Comparison of ENCODE assay signal across 9 mouse cellular contexts in the genomic region with DNA sequence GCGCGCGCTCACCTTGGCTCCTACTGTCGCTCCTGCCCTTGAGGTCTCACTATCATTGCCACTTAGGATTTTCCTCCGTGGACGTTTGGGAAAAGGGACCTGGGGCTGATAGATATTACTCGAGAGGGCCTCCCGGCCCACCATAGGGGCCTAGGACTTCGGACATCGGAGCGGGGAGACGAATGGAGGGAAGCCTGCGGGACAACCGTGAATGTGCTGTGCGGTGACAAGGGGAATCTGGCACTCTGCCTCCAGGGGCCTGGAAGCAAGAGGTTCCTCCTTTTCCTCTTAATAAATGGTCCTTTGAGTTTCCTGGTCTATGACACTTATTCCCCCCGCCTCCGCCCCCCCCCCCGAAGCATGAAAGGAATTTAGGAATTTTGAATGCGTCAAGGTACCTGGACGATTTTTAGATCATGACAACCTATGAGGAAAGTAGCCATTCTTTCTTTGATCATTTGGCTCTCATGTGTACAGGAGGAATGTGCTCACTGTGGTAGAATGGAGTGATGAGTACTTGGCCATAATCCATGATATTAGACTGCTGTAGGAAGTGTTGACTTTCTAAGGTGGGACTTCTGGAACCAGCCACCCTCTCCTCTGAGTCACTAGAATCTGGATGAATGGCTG. TPM values are rescaled to one million over a fixed set of nuclear protein-coding genes. Genes with fewer than 3 reads are reported as not detected.
A peak's percentile ranks its signal among the peaks of the same experiment; 100 is the strongest.
DNase-seq lines count a peak whose midpoint lies in the region; ATAC-seq and TF ChIP-seq lines count a peak whose summit lies in the region.
"Had no signal": no experiment of that assay in that cellular context is flagged by ENCODE, and none has a peak within 500 bp of the region (broad histone marks: within the 10 kb centered on the region; RNA-seq: fewer than 3 reads in every experiment).

No protein-coding gene starts in this region.

- peak overlapping the region; percentile 91 for H3K27ac ChIP-seq in heart, adult 2 months
- H3K27ac ChIP-seq in embryonic facial prominence, embryonic 15.5 days (replicated peaks): peak overlapping the region; percentile 96
- H3K27ac ChIP-seq in midbrain, postnatal 0 days (ENCODE audit: low read depth, low read length): peak overlapping the region; percentile 95

- H3K4me1 ChIP-seq in heart, adult 2 months (ENCODE audit: control insufficient read depth, insufficient read depth, low read length): no peaks in the 10 kb centered on the region; the same call in none of the 2 replicates
- peaks cover 7% of the 10 kb centered on the region for H3K4me1 ChIP-seq in embryonic facial prominence, embryonic 15.5 days
- peaks cover 5% of the 10 kb centered on the region; the same call in 1 of the 2 replicates for H3K4me1 ChIP-seq in midbrain, postnatal 0 days (ENCODE audit: insufficient read depth, low read length)

- no peak for TF ChIP-seq CTCF in heart, adult 2 months (IDR thresholded peaks at IDR 0.05)
- TF ChIP-seq CTCF in C2C12 (IDR thresholded peaks at IDR 0.05; ENCODE audit: control insufficient read depth, insufficient read depth, insufficient read length): no peak
- no peak for TF ChIP-seq CTCF in midbrain, postnatal 0 days (IDR thresholded peaks at IDR 0.05)

- peak overlapping the region; percentile 85 for H3K4me3 ChIP-seq in heart, adult 2 months
- H3K4me3 ChIP-seq in C2C12 (ENCODE audit: insufficient read depth, poor library complexity, severe bottlenecking): peak overlapping the region; percentile 92
- H3K4me3 ChIP-seq in embryonic facial prominence, embryonic 15.5 days (replicated peaks): peak overlapping the region; percentile 93
- H3K4me3 ChIP-seq in midbrain, postnatal 0 days (ENCODE audit: low read depth, low read length): peak overlapping the region; percentile 85

- ATAC-seq in embryonic facial prominence, embryonic 15.5 days (ENCODE audit: insufficient number of reproducible peaks, low FRiP score, low TSS enrichment, low read depth): no peak
- peak; percentile 1; the same call in 1 of the 2 replicates for ATAC-seq in midbrain, postnatal 0 days (ENCODE audit: low FRiP score)

- under 1% methylated on average over 20 of the region's 20 CpGs for WGBS in heart, adult 2 months
- under 1% methylated on average over 20 of the region's 20 CpGs for WGBS in embryonic facial prominence, embryonic 15.5 days
- WGBS in midbrain, postnatal 0 days: 1% methylated on average over 20 of the region's 20 CpGs

- H3K9ac ChIP-seq in heart, adult 2 months (ENCODE audit: low read depth, low read length): peak overlapping the region; percentile 78
- peak overlapping the region; percentile 76 for H3K9ac ChIP-seq in embryonic facial prominence, embryonic 15.5 days
- peak overlapping the region; percentile 85 for H3K9ac ChIP-seq in midbrain, postnatal 0 days (replicated peaks; ENCODE audit: low read length, poor library complexity, severe bottlenecking)

- DNase-seq in heart, adult 2 months: no peak
- no peak for DNase-seq in heart, adult 11 months
- peak; percentile 47 to 60 for DNase-seq in kidney, postnatal 4 days
- peak; percentile 27 for DNase-seq in midbrain, postnatal 0 days (ENCODE audit: low spot score)
- DNase-seq in embryo, embryonic 10.5 days (ENCODE audit: low spot score): no peak
- DNase-seq in adrenal gland, postnatal 10 days: no peak

- peaks cover 28% of the 10 kb centered on the region for H3K79me3 ChIP-seq in C2C12 (ENCODE audit: low read depth)

- H3K9me3 ChIP-seq in embryonic facial prominence, embryonic 15.5 days (replicated peaks): no peaks in the 10 kb centered on the region
- no peaks in the 10 kb centered on the region for H3K9me3 ChIP-seq in midbrain, postnatal 0 days (ENCODE audit: low read length)

- intact Hi-C loops in heart, adult 2 months (cut with DNase I): no loop called here

- H3K27me3 ChIP-seq in heart, adult 2 months (ENCODE audit: control insufficient read depth, insufficient read depth, low read length): no peaks in the 10 kb centered on the region
- no peaks in the 10 kb centered on the region for H3K27me3 ChIP-seq in C2C12 (ENCODE audit: control insufficient read depth, insufficient read depth, insufficient read length)
- H3K27me3 ChIP-seq in embryonic facial prominence, embryonic 15.5 days: no peaks in the 10 kb centered on the region
- no peaks in the 10 kb centered on the region for H3K27me3 ChIP-seq in midbrain, postnatal 0 days (ENCODE audit: insufficient read depth, low read length)
- H3K27me3 ChIP-seq: Patski had no signal

- no peak for TF ChIP-seq POLR2A in heart, adult 2 months (IDR thresholded peaks at IDR 0.05; ENCODE audit: insufficient read depth, low read depth, low read length)

- TF ChIP-seq EP300 in heart, adult 2 months (IDR thresholded peaks at IDR 0.05; ENCODE audit: insufficient read depth, low read depth, low read length): no peak

- peak overlapping the region; percentile 77 for H3ac ChIP-seq in C2C12 (ENCODE audit: control insufficient read depth, insufficient read length, low read depth)

- H3K4me2 ChIP-seq in embryonic facial prominence, embryonic 15.5 days (replicated peaks): peak overlapping the region; percentile 81
- peak overlapping the region; percentile 73 for H3K4me2 ChIP-seq in midbrain, postnatal 0 days (ENCODE audit: low read depth, low read length, poor library complexity, severe bottlenecking)

- peaks cover 3% of the 10 kb centered on the region; the same call in 1 of the 2 replicates for H3K36me3 ChIP-seq in heart, adult 2 months (ENCODE audit: control insufficient read depth, insufficient read depth, low read length)
- peaks cover 39% of the 10 kb centered on the region for H3K36me3 ChIP-seq in C2C12 (ENCODE audit: control insufficient read depth, insufficient read depth)
- peaks cover 11% of the 10 kb centered on the region; the same call in 1 of the 2 replicates for H3K36me3 ChIP-seq in embryonic facial prominence, embryonic 15.5 days
- H3K36me3 ChIP-seq in midbrain, postnatal 0 days (ENCODE audit: insufficient read depth, low read length): peaks cover 12% of the 10 kb centered on the region; the same call in 1 of the 2 replicates

- no peaks in the 10 kb centered on the region; the same call in 1 of the 2 replicates for H3K79me2 ChIP-seq in heart, adult 2 months (replicated peaks; ENCODE audit: control insufficient read depth, insufficient read depth, low read length)
- peaks cover 54% of the 10 kb centered on the region for H3K79me2 ChIP-seq in C2C12 (ENCODE audit: control insufficient read depth, insufficient read depth)

TF ChIP-seq in C2C12, 6 proteins besides CTCF, POLR2A, EP300 and RAD21:
- TF ChIP-seq MAX (IDR thresholded peaks at IDR 0.05): no peak
- TF ChIP-seq MYOG (IDR thresholded peaks at IDR 0.05; ENCODE audit: control insufficient read depth, extremely low read depth, insufficient read length): no peak
- no peak for TF ChIP-seq CEBPB (IDR thresholded peaks at IDR 0.05; ENCODE audit: low read depth)
- TF ChIP-seq USF1 (IDR thresholded peaks at IDR 0.05; ENCODE audit: low read depth): no peak
- no peak for TF ChIP-seq MYOD1 (IDR thresholded peaks at IDR 0.05; ENCODE audit: control insufficient read depth, insufficient read length, low read depth)
- TF ChIP-seq FOSL1 (IDR thresholded peaks at IDR 0.05; ENCODE audit: insufficient read depth, low read length, poor library complexity, severe bottlenecking): no peak

RNA-seq across cellular contexts. Expression of a gene that starts 0.7 kb away (rescaled TPM):
- 10 to 100 TPM; 27.8 to 33.5 TPM for total RNA-seq in heart, adult 2 months (2021)
- polyA plus RNA-seq in heart, adult 2 months (2012; rRNA removed): 13.7 and 25.2 TPM in 2 replicates
- polyA plus RNA-seq in C2C12 (2012; fragmentation: generic; extraction: Trizol): 27.9 TPM
- 64.5 and 65.3 TPM in 2 replicates for polyA plus RNA-seq in embryonic facial prominence, embryonic 15.5 days (2015; fragmentation: Nextera tagmentation; extraction: Ambion mirVana)
- 145 and 199 TPM in 2 replicates for total RNA-seq in midbrain, postnatal 0 days (2014; rRNA removed)
- 245 and 256 TPM in 2 replicates for polyA plus RNA-seq in midbrain, postnatal 0 days (2015; fragmentation: Nextera tagmentation; extraction: Ambion mirVana)
- total RNA-seq in adrenal gland, postnatal 10 days (2021): 10 to 100 TPM; 39.5 to 40.1 TPM

RNA-seq across cellular contexts. Expression of a gene that starts 13.4 kb away (rescaled TPM):
- 10 to 100 TPM; 26.9 to 28.7 TPM for total RNA-seq in heart, adult 2 months (2021)
- 14.0 and 16.5 TPM in 2 replicates for polyA plus RNA-seq in heart, adult 2 months (2012; rRNA removed)
- 25.1 TPM for polyA plus RNA-seq in C2C12 (2012; fragmentation: generic; extraction: Trizol)
- polyA plus RNA-seq in embryonic facial prominence, embryonic 15.5 days (2015; fragmentation: Nextera tagmentation; extraction: Ambion mirVana): 47.0 and 51.4 TPM in 2 replicates
- 167 and 183 TPM in 2 replicates for total RNA-seq in midbrain, postnatal 0 days (2014; rRNA removed)
- polyA plus RNA-seq in midbrain, postnatal 0 days (2015; fragmentation: Nextera tagmentation; extraction: Ambion mirVana): 263 and 272 TPM in 2 replicates
- total RNA-seq in adrenal gland, postnatal 10 days (2021): 10 to 100 TPM; 89.5 to 94.1 TPM

Comparison
In these comparisons a context has a peak if more than half of its experiments do, and no peak if none do; other contexts are left out.
1. DNase-seq: peak in kidney, postnatal 4 days (2 of 2) and midbrain, postnatal 0 days (single experiment); none in heart, adult 2 months (0 of 2), heart, adult 11 months (single experiment), embryo, embryonic 10.5 days (single experiment) and adrenal gland, postnatal 10 days (single experiment).
2. Peak in every context shown above with its lines, with median percentiles within 50 percentile points of each other: H3K27ac ChIP-seq, H3K4me3 ChIP-seq and H3K9ac ChIP-seq.